9 mouse cellular contexts compared by ENCODE assay signal in the genomic region with DNA sequence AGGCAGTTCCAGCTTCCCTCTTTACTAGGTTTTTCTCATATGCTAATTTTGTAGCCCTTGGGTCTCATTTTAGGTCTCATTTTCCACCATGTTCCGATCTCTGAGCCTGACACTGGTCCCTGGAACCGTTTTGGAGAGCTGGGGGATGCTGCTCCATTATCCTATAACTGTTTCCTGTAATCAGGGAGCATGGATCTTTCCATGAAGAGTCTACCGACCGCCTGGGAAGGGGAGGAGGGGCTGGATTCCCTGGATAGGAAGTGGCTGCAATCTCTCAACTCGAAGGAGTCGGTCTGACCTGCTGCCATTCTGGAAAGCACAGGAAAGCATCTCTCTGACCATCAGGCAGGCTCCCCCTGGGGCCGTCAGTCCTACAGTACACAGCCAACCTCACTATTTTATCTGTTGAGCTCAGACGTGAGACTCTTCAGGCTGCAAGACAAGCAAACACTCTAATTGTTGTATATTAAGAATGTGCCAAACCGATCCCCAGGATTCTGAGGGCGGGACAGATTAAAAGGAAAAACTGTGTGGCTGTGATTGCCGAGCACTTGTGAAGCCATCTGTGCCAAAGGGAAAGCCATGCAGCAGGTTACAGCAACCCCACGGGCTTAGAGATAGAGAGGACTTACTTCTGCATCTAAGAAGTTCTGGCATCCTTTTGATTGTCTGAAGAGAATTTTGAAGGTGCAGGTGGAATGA. TPM values are rescaled to one million over a fixed set of nuclear protein-coding genes. Genes with fewer than 3 reads are reported as not detected.
DNase-seq lines count a peak whose midpoint lies in the region; ATAC-seq and TF ChIP-seq lines count a peak whose summit lies in the region.
"Had no signal": no experiment of that assay in that cellular context is flagged by ENCODE, and none has a peak within 500 bp of the region (broad histone marks: within the 10 kb centered on the region; RNA-seq: fewer than 3 reads in every experiment).

No protein-coding gene starts in this region.

- WGBS in kidney, embryonic 14.5 days: 60% methylated on average over 12 of the region's 12 CpGs
- 64% methylated on average over 12 of the region's 12 CpGs for WGBS in kidney, embryonic 16.5 days
- WGBS in heart, embryonic 12.5 days: 37% methylated on average over 12 of the region's 12 CpGs

- H3K27ac ChIP-seq in kidney, embryonic 14.5 days (ENCODE audit: low read depth, low read length): no peak overlapping the region
- no peak overlapping the region for H3K27ac ChIP-seq in kidney, embryonic 16.5 days (ENCODE audit: low read length)
- H3K27ac ChIP-seq in ES-E14 (ENCODE audit: insufficient read depth, low read depth, low read length, poor library complexity, severe bottlenecking): no peak overlapping the region
- peak overlapping the region; percentile 44 for H3K27ac ChIP-seq in bone marrow macrophage, adult 2 months (ENCODE audit: insufficient read depth, low read depth, low read length)
- H3K27ac ChIP-seq in heart, embryonic 12.5 days (ENCODE audit: poor library complexity, severe bottlenecking): peak overlapping the region; percentile 48; the same call in 1 of the 2 replicates
- H3K27ac ChIP-seq: limb, embryonic 12.5 days had no signal

- H3K9me3 ChIP-seq in kidney, embryonic 14.5 days (ENCODE audit: control insufficient read depth, low read length): no peaks in the 10 kb centered on the region
- no peaks in the 10 kb centered on the region for H3K9me3 ChIP-seq in kidney, embryonic 16.5 days (ENCODE audit: low read length)
- no peaks in the 10 kb centered on the region for H3K9me3 ChIP-seq in ES-E14 (ENCODE audit: control insufficient read depth, insufficient read depth, low read depth, low read length)
- H3K9me3 ChIP-seq in heart, embryonic 12.5 days (replicated peaks): no peaks in the 10 kb centered on the region

- no peak for TF ChIP-seq CTCF in bone marrow macrophage, adult 2 months (IDR thresholded peaks at IDR 0.05; ENCODE audit: low read depth, low read length)

- H3K9ac ChIP-seq in kidney, embryonic 14.5 days (ENCODE audit: low read depth, low read length): no peak overlapping the region
- H3K9ac ChIP-seq in kidney, embryonic 16.5 days (replicated peaks; ENCODE audit: low read length): no peak overlapping the region
- peak overlapping the region; percentile 40; the same call in 1 of the 2 replicates for H3K9ac ChIP-seq in ES-E14 (ENCODE audit: insufficient read depth, low read depth, low read length, poor library complexity, severe bottlenecking)
- no peak overlapping the region for H3K9ac ChIP-seq in heart, embryonic 12.5 days
- H3K9ac ChIP-seq: limb, embryonic 12.5 days had no signal

- no peak overlapping the region for H3K4me3 ChIP-seq in kidney, embryonic 14.5 days (ENCODE audit: low read length)
- no peak overlapping the region for H3K4me3 ChIP-seq in kidney, embryonic 16.5 days (ENCODE audit: low read length)
- H3K4me3 ChIP-seq in ES-E14 (ENCODE audit: insufficient read depth in 1 of 2, low read depth in 1 of 2, low read length in 2 of 2, poor library complexity in 1 of 2, severe bottlenecking in 1 of 2): no peak overlapping the region
- H3K4me3 ChIP-seq in bone marrow macrophage, adult 2 months (ENCODE audit: insufficient read depth, low read length): no peak overlapping the region
- H3K4me3 ChIP-seq in heart, embryonic 12.5 days: no peak overlapping the region
- H3K4me3 ChIP-seq: limb, embryonic 12.5 days had no signal

- H3K4me2 ChIP-seq in kidney, embryonic 14.5 days (replicated peaks; ENCODE audit: low read depth, low read length): no peak overlapping the region
- H3K4me2 ChIP-seq in kidney, embryonic 16.5 days (replicated peaks; ENCODE audit: low read depth, low read length): no peak overlapping the region
- peak overlapping the region; percentile 49 for H3K4me2 ChIP-seq in heart, embryonic 12.5 days

- in situ Hi-C loops in ES-E14 (cut with MboI; ENCODE audit: low sequenced_read_pairs in 2 of 2, unreplicated experiment in 2 of 2): no loop called here

- no peaks in the 10 kb centered on the region for H3K27me3 ChIP-seq in kidney, embryonic 14.5 days (ENCODE audit: control insufficient read depth, insufficient read depth, low read length)
- H3K27me3 ChIP-seq in kidney, embryonic 16.5 days (ENCODE audit: insufficient read depth, low read length): no peaks in the 10 kb centered on the region
- no peaks in the 10 kb centered on the region for H3K27me3 ChIP-seq in heart, embryonic 12.5 days (replicated peaks)
- H3K27me3 ChIP-seq: limb, embryonic 12.5 days had no signal

- 0 out of 2 replicates have a peak, but pooled peaks have one; percentile 28 for ATAC-seq in kidney, embryonic 14.5 days (ENCODE audit: low FRiP score, low TSS enrichment)
- no peak for ATAC-seq in kidney, embryonic 16.5 days (ENCODE audit: low FRiP score, low TSS enrichment)
- peak; percentile 60 for ATAC-seq in heart, embryonic 12.5 days (ENCODE audit: insufficient number of reproducible peaks, low FRiP score)

- H3K36me3 ChIP-seq in kidney, embryonic 14.5 days (ENCODE audit: control insufficient read depth, insufficient read depth, low read length): no peaks in the 10 kb centered on the region
- no peaks in the 10 kb centered on the region for H3K36me3 ChIP-seq in kidney, embryonic 16.5 days (ENCODE audit: insufficient read depth, low read length)
- no peaks in the 10 kb centered on the region for H3K36me3 ChIP-seq in ES-E14 (ENCODE audit: control insufficient read depth, insufficient read depth, low read length, poor library complexity, severe bottlenecking)
- H3K36me3 ChIP-seq in heart, embryonic 12.5 days: no peaks in the 10 kb centered on the region
- H3K36me3 ChIP-seq: limb, embryonic 12.5 days had no signal

- no peak for DNase-seq in ES-E14 (ENCODE audit: low read depth, low spot score)
- no peak for DNase-seq in right cerebral cortex, postnatal 25 days
- DNase-seq in thymus, postnatal 0 days (ENCODE audit: low spot score): no peak
- no peak for DNase-seq in adrenal gland, adult 18-20 months (ENCODE audit: low spot score in 2 of 2)

- no peak for TF ChIP-seq POLR2A in bone marrow macrophage, adult 2 months (IDR thresholded peaks at IDR 0.05; ENCODE audit: borderline replicate concordance, low read depth, low read length)

- no peaks in the 10 kb centered on the region for H3K4me1 ChIP-seq in kidney, embryonic 14.5 days (ENCODE audit: control insufficient read depth, insufficient read depth, low read length)
- H3K4me1 ChIP-seq in kidney, embryonic 16.5 days (ENCODE audit: insufficient read depth, low read length): no peaks in the 10 kb centered on the region
- H3K4me1 ChIP-seq in ES-E14 (ENCODE audit: control insufficient read depth in 2 of 2, insufficient read depth in 2 of 2, low read length in 2 of 2, poor library complexity in 1 of 2): peaks cover 0 to 16% of the 10 kb centered on the region in 2 experiments; a peak in 2 of 4 replicates
- H3K4me1 ChIP-seq in bone marrow macrophage, adult 2 months (ENCODE audit: control insufficient read depth, insufficient read depth, low read length): peaks cover 6% of the 10 kb centered on the region; the same call in 1 of the 2 replicates
- H3K4me1 ChIP-seq in heart, embryonic 12.5 days (replicated peaks): peaks cover 11% of the 10 kb centered on the region; the same call in 1 of the 2 replicates

TF ChIP-seq in ES-E14, 5 proteins besides CTCF, POLR2A, EP300 and RAD21:
- TF ChIP-seq ZNF384 (IDR thresholded peaks at IDR 0.05; ENCODE audit: low read depth, low read length) (no peak), HCFC1 (IDR thresholded peaks at IDR 0.05; ENCODE audit: borderline replicate concordance, insufficient read depth, low read length) (no peak), MAFK (IDR thresholded peaks at IDR 0.05; ENCODE audit: insufficient read depth, low read depth, low read length) (no peak), CHD2 (IDR thresholded peaks at IDR 0.05; ENCODE audit: low read depth, low read length) (no peak), ZC3H11A (IDR thresholded peaks at IDR 0.05; ENCODE audit: borderline replicate concordance, low read depth, low read length) (no peak)

RNA-seq across cellular contexts. Expression of a gene that starts 47.1 kb away (rescaled TPM):
- polyA plus RNA-seq in kidney, embryonic 14.5 days (2014; fragmentation: Nextera tagmentation; extraction: Ambion mirVana): 199 and 214 TPM in 2 replicates
- polyA plus RNA-seq in kidney, embryonic 16.5 days (2015; fragmentation: Nextera tagmentation; extraction: Ambion mirVana): 186 and 196 TPM in 2 replicates
- 104 and 139 TPM in 2 replicates for total RNA-seq in ES-E14 (2012; rRNA removed)
- polyA plus RNA-seq in bone marrow macrophage, adult 2 months (2012; ENCODE audit: insufficient read depth, insufficient read length, missing spikeins): 346 and 372 TPM in 2 replicates
- polyA plus RNA-seq in heart, embryonic 12.5 days (2016; fragmentation: Nextera tagmentation; extraction: Ambion mirVana): 188 and 192 TPM in 2 replicates
- 251 and 271 TPM in 2 replicates for polyA plus RNA-seq in thymus, postnatal 0 days (2015; fragmentation: Nextera tagmentation; extraction: Ambion mirVana)
- 100 to 1,000 TPM; 186 to 198 TPM for total RNA-seq in adrenal gland, adult 18-20 months (2021)

Comparison
In these comparisons a context has a peak if more than half of its experiments do, and no peak if none do; other contexts are left out.
1. H3K27ac ChIP-seq: peak in bone marrow macrophage, adult 2 months (single experiment) and heart, embryonic 12.5 days (single experiment); none in kidney, embryonic 14.5 days (single experiment), kidney, embryonic 16.5 days (single experiment) and ES-E14 (single experiment).